Mouse (Mus musculus): ENCODE data around the gene Clec1a.

Clec1a gene

DNA sequence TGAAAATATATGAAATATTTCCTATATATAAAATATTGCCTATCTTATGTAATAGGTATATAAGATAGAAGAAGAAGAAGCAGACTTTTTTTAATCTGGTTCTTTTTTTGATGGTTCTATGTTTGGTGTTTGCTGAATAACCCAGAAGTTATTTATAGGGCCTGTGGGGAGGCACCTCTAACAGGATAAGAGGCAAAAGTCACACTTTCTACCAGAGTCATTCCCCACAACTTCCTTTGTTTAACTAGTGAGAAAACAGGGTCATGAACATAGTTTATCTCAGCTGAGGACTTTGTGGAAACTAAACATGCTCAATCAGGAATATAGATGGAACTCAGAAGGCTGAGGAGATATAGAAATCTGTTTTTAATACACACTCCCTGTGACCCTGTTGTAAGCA lies 45.8 kb downstream of the Clec1a start:
- no peak for DNase-seq (ENCODE audit: low spot score in 2 of 2)

DNA sequence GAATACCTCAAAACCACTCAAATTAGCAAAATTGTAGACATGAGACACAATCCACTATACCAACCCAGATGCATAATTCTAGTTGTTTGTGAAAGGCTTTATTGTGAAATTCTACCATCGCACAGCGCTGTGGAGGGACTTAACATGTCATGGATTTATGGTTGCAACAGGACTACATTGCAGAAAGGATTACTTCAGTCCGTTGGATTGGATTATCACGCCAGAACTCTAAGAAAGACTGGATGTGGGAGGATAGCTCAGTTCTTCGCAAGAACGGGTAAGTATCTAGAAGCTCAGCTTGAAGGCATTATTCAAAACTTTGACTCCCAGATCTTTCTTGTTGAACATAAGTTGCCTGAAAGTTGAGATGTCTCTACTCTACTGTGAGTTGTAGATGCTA lies 48.4 kb downstream of the Clec1a start:
- no peak for DNase-seq (ENCODE audit: low spot score in 2 of 2)

DNA sequence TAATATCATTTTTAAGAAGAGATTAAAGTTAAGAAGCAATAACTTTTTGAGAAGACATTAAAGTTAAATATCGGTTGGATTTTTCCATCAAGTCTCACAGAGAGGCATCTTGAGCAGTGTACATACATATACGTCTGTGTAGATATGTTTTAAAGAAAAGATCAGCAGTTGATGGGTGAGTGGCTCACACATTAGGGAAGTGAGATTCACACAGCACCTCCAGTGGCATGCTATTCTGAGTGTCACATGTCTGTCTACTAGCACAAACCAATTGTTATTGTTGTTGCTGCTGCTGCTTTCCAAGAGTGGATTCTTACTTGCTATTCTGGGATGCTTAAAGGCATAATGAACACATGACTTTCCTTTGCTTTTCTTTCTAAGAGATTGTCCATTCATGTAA lies 49.4 kb downstream of the Clec1a start:
- DNase-seq (ENCODE audit: low spot score in 2 of 2): no peak

DNA sequence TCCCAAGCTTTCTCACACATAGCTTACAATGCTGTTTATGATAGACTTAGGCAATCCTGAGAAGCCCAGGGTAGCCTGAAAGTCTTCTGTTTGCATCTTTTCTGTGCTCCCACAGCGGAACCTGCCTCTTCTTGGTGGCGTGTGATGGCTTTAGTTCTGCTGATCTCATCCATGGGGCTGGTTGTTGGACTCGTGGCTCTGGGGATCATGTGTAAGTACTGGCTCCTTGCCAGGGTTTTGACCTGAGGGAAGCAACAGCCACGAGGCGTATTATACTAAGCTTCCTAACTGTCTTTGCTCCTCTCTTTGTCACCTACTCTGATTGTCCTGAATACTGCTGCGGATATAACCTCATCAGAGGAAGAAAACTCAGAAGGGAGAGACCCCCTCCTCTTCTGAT lies 51.9 kb downstream of the Clec1a start:
- no peak for DNase-seq (ENCODE audit: low spot score in 2 of 2)

DNA sequence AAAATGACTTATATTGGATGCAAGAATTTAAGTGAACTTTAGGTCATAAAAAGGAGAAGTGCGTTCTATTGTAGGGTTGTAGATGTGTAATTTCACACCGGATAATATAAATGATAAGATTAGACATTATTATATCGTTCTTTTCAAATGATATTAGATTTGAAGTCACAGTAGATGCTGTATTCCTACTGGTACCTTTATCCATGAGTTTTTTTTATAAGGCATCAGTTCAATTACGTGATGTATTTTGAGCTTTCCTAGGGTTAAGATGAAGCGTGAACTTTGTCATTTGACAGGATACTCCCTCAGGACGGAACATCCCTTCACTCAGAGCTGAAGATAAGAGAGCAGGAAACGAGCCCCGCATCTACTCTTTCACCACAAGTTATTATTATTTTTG lies 54.8 kb downstream of the Clec1a start, which contains the start of gene Clec1b:
Gene Clec1b (plus strand): TSS at position 301 of the 400 bp plus-strand sequence.
- no peak for DNase-seq (ENCODE audit: low spot score in 2 of 2)

DNA sequence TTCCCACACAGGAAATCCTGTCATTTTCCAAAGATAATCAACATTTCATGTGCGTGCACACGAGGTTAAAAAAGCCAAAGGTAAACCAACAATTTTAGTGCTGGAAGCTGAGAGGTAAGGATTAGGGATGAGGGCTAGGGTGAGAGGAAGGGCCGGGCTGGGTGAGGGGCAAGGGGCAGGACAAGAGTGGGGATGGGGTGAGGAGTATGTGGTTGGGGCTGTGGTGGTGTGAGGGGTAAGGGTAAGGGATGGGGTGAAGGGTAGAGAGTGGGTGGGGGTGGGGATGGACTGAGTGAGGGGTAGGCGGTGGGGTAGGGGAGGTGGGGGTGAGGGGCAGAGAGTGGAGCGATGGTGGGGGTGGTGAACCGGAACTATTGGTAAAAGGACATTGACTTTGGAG lies 58.1 kb downstream of the Clec1a start:
- DNase-seq (ENCODE audit: low spot score in 2 of 2): no peak

DNA sequence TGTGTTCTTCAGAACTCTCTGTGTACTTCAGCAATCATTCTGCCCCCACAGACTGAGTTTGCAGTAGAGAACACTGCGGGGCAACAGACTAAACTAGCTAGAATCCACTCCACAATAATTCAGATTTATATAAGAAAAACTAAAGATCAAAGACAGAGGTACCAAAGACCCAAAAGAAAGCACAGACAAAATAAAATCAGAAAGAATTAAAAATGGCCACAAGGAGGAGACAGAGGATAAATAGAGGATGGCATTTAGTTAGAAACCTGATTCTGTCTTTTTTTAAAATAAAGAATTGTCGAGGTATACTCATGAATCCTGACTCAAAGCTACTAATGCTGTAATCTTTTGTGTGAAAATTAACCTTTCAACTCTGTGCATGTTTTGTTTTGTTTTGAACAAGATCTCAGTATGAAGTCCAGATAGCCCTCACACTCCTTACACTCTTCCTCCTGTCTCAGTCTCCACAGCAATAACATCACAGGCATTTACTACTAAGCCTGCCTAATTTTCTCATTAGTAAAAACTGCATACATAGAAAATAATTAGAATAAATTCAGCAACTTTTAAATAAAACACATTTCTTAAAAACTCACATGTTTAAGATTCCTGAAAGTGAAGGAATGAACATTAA lies 58.6 kb downstream of the Clec1a start:
- no peak for DNase-seq (ENCODE audit: low spot score in 2 of 2)

DNA sequence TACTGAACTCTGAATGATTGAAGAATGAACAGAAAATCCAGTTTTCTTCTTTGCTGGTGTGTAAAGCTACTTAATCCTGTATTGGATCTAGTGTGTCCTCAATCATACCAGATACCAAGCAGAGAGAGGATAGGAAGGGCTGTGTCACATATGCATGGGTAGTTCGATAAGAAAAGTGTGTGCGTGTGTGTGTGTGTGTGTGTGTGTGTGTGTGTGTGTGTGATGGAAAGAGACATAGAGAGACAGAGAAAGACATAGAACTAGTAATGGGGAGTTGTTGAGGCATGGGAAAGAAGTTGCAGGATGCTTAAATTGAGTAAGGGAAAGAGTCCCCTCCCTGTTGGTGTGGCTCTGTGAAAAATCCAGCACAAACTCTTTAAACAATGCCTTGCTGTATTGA lies 66.0 kb downstream of the Clec1a start, which contains the start of gene Clec12b:
Gene Clec12b (minus strand): TSS at position 101 of the 400 bp plus-strand sequence.
- no peak for DNase-seq (ENCODE audit: low spot score in 2 of 2)

DNA sequence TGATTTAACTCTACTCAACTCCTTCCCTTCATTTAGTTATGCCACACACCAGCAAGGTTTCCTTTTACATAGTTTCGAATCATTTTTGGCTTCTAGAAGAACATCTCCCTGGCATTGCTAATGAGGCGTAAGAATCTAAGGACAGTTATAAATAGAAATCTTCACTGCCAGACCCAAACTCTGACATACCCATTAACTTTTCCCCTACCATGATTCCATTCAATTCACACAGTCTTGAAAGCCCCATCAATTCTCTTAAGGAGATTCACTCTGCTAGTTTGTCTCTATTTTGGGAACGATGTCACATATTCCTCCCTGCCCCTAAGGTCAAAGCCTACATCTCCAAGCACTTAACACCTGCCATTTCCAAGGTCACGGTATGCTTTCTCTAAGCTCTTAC lies 66.8 kb downstream of the Clec1a start:
- DNase-seq (ENCODE audit: low spot score in 2 of 2): no peak

DNA sequence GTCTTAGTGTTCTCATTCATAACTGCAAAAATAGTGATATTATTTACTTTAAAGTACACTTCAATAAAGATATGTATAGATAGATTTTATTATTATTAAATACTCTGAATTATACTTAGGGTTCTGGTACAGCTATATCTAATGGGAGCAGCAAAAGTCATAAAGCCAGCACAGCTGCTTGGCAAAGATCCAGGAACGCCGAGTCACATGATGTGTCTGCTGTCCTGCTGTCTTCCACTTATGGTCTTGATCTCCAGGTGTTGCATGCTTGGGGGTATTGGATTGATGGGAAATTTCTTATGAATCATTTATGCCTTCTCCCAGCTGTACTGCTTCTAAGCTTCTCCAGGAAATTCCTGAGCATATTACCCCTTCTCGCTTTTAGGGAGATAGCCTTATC lies 68.3 kb downstream of the Clec1a start:
- DNase-seq (ENCODE audit: low spot score in 2 of 2): no peak

DNA sequence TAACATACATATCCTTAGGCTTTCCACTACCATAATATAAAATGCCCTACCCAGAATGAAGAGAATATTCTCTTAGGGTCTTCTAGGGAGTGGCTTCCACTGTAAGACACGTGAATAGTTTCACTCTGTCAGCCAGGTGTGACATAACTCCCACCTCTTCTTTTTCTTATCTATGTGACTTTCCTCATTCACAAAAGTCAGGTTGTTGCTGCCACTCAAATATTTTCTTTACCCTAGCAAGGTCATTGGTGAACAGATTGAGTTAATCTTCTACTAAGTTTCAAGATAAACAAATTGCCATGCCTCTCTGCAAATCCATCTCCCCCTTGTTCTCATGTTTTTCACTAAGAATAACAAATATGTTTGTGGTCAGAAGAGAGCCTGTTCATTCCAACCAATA lies 70.1 kb downstream of the Clec1a start:
- no peak for DNase-seq (ENCODE audit: low spot score in 2 of 2)

DNA sequence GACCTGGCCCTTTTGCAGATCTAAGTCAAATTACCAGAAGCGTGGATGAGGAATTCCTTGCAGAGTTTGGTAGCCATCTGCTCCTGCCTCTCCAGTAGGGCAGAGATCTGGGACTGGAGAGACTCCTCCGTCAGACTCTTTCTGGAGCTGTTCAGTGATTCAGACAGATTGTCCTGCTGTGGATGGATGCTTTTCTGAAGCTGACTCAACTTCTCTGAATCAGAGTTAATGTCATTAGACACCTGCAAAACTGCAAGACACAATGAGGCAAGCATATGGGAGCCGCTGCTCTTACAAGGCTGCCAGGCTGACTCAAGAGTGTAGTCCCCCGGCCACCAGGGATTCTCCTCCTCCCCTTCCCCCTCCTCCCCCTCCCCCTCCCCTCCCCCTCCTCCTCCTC lies 71.3 kb downstream of the Clec1a start:
- no peak for DNase-seq (ENCODE audit: low spot score in 2 of 2)

DNA sequence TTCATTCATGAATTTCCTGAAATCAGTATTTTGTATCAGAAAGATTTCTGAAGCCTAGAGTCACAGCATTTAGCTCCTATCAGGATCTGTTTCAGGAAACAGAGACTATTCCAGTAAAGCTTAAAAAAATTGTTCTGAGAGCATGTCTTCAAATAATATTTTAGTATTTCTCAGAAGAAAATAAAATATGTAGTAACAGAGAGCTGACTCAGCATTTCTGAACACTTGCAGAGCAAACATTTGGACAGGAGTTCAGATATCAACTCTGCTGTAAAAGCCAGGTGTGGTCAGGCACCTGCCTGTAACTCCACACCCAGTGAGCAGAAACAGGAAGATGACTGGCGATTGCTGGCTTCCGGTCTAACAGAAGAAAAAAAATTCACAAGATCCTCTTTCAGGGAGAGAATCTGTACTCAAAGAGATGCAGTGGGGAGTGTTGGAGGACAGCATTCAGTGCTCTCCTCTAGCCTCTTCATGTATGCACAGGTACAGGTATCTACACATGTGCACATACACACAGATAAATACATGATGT lies 76.8 kb downstream of the Clec1a start:
- DNase-seq (ENCODE audit: low spot score in 2 of 2): no peak

Data from frontal cortex, postnatal 10 days (tissue).